Mouse (Mus musculus) liver, adult 2 months (tissue): Measurements from ENCODE around the gene Casc3. TPM values are rescaled to one million over a fixed set of nuclear protein-coding genes. Genes with fewer than 3 reads are reported as not detected.
A peak's percentile ranks its signal among the peaks of the same experiment; 100 is the strongest.
"Not testable (repeated sequence)": the region's sequence is repeated elsewhere in the genome, so short reads cannot be mapped to it uniquely, and the experiment has no call there.

Source experiments
- DNase-seq: peaks from one replicate; pipeline ENCODE4 v3.0.0-alpha.2; 2011; ENCODE audit warnings: low read depth, low spot score; ENCODE audit errors: extremely low read depth
- H3K27ac ChIP-seq: fragments of 200-500 bp; replicated peaks from 2 replicates; pipeline ENCODE4 v1.5.1; 2012; ENCODE audit warnings: low read depth, mild to moderate bottlenecking, control low read depth, inconsistent platforms, low read length; ENCODE audit not compliant: insufficient read depth
- H3K27me3 ChIP-seq: fragments of 200-500 bp; 2 replicates; pipeline ENCODE4 v1.6.1; 2012; ENCODE audit warnings: mild to moderate bottlenecking, moderate library complexity, low read length, inconsistent platforms; ENCODE audit not compliant: control insufficient read depth, insufficient read depth
- H3K36me3 ChIP-seq: fragments of 200-500 bp; 2 replicates; pipeline ENCODE4 v1.6.1; 2012; ENCODE audit warnings: low read length, inconsistent platforms; ENCODE audit not compliant: control insufficient read depth, insufficient read depth
- H3K4me1 ChIP-seq: fragments of 200-500 bp; 2 replicates; pipeline ENCODE4 v1.6.1; 2011; ENCODE audit warnings: low read length; ENCODE audit not compliant: control insufficient read depth, insufficient read depth
- H3K4me3 ChIP-seq: fragments of 200-500 bp; 2 replicates; pipeline ENCODE4 v1.5.1; 2011; ENCODE audit warnings: low read depth, mild to moderate bottlenecking, control low read depth, low read length, moderate library complexity; ENCODE audit not compliant: insufficient read depth
- H3K79me2 ChIP-seq: fragments of 200-500 bp; 2 replicates; pipeline ENCODE4 v1.6.1; 2012; ENCODE audit warnings: inconsistent platforms, mild to moderate bottlenecking, low read length, moderate library complexity; ENCODE audit not compliant: control insufficient read depth, insufficient read depth
- H3K9ac ChIP-seq: fragments of 200-500 bp; 2 replicates; pipeline ENCODE4 v1.6.1; 2012; ENCODE audit warnings: low read depth, mild to moderate bottlenecking, control low read depth, inconsistent platforms, low read length
- CTCF ChIP-seq: fragments of 200-500 bp; IDR thresholded peaks from 2 replicates; pipeline ENCODE4 v1.5.1; 2011; ENCODE audit warnings: low read depth, low read length, control low read depth
- POLR2A ChIP-seq: fragments of 200-500 bp; IDR thresholded peaks from 2 replicates; pipeline ENCODE4 v1.6.1; 2011; ENCODE audit warnings: low read length, control low read depth; ENCODE audit not compliant: insufficient read depth; ENCODE audit errors: extremely low read depth
- WGBS: fragments of 180-500 bp; shearing (Covaris S2); methylation state at CpG from one replicate; pipeline ENCODE4 v1.1.7; 2018; 5-methylcytosine and 5-hydroxymethylcytosine counted together
- polyA plus RNA-seq: library from polyadenylated mRNA; depleted of rRNA; stranded (reverse); fragments of >200 nt; gene quantifications from 2 replicates; pipeline ENCODE4 v1.2.3, GENCODE M21; 2012
- total RNA-seq: library from RNA; depleted of rRNA; stranded (reverse); fragments of >200 nt; gene quantifications from 2 replicates; pipeline ENCODE4 v1.2.3, GENCODE M21; 2014

Casc3 gene
- total and polyA plus RNA-seq, 2 experiments: 3.6 to 12.5 TPM

GRCm38 (mm10) chr11:98810686-98811085, 6.0 kb downstream of the Casc3 start:
- peaks cover 7% of the 10 kb centered on the region; the same call in 1 of the 2 replicates for H3K4me1 ChIP-seq
- H3K4me3 ChIP-seq: peak overlapping the region; percentile 91; the same call in 1 of the 2 replicates
- peaks cover 7% of the 10 kb centered on the region; the same call in 1 of the 2 replicates for H3K79me2 ChIP-seq
- no peaks in the 10 kb centered on the region for H3K27me3 ChIP-seq
- no peak for DNase-seq
- H3K27ac ChIP-seq: no peak overlapping the region
- H3K36me3 ChIP-seq: peaks cover 37% of the 10 kb centered on the region
- no peak overlapping the region; the same call in 1 of the 2 replicates for H3K9ac ChIP-seq
- 51% methylated on average over 7 of the region's 7 CpGs for WGBS
- TF ChIP-seq POLR2A: no peak
- no peak for TF ChIP-seq CTCF

GRCm38 (mm10) chr11:98816706-98817239, 12.1 kb downstream of the Casc3 start:
- Histone ChIP-seq H3K27me3 (no peaks in the 10 kb centered on the region), H3K4me1 (no peaks in the 10 kb centered on the region), H3K4me3 (no peak overlapping the region), H3K79me2 (peaks cover 8% of the 10 kb centered on the region; the same call in 1 of the 2 replicates), H3K27ac (0 out of 2 replicates have a peak overlapping the region, but pooled peaks have one; percentile 16), H3K36me3 (peaks cover 41% of the 10 kb centered on the region), H3K9ac (no peak overlapping the region)
- WGBS: 91% methylated on average over 1 of the region's 1 CpGs
- DNase-seq: peak; percentile 28
- no peak for TF ChIP-seq POLR2A
- TF ChIP-seq CTCF: no peak

GRCm38 (mm10) chr11:98820968-98821367, 16.3 kb downstream of the Casc3 start:
- TF ChIP-seq POLR2A: no peak
- TF ChIP-seq CTCF: no peak
- Histone ChIP-seq H3K36me3 (peaks cover 45% of the 10 kb centered on the region), H3K79me2 (peaks cover 6% of the 10 kb centered on the region; the same call in 1 of the 2 replicates), H3K4me3 (no peak overlapping the region), H3K27me3 (no peaks in the 10 kb centered on the region), H3K4me1 (no peaks in the 10 kb centered on the region), H3K9ac (no peak overlapping the region), H3K27ac (no peak overlapping the region)
- DNase-seq: no peak
- 95% methylated on average over 5 of the region's 5 CpGs for WGBS

- DNase-seq, H3K27me3 ChIP-seq, H3K9ac ChIP-seq, H3K79me2 ChIP-seq, H3K4me1 ChIP-seq, H3K27ac ChIP-seq, H3K4me3 ChIP-seq: not testable (repeated sequence)
- peaks cover 57% of the 10 kb centered on the region for H3K36me3 ChIP-seq
- 100% methylated on average over 2 of the region's 2 CpGs for WGBS
Observed at GRCm38 (mm10) chr11:98826071-98826470, 21.4 kb downstream of the Casc3 start.

GRCm38 (mm10) chr11:98827877-98828276, 23.2 kb downstream of the Casc3 start:
- WGBS: 85% methylated on average over 2 of the region's 2 CpGs
- Histone ChIP-seq H3K36me3 (peaks cover 61% of the 10 kb centered on the region), H3K4me1 (no peaks in the 10 kb centered on the region), H3K79me2 (peaks cover 3% of the 10 kb centered on the region; the same call in 1 of the 2 replicates), H3K27ac (no peak overlapping the region), H3K4me3 (no peak overlapping the region), H3K27me3 (no peaks in the 10 kb centered on the region), H3K9ac (no peak overlapping the region)
- TF ChIP-seq POLR2A (no peak), CTCF (no peak)
- no peak for DNase-seq

GRCm38 (mm10) chr11:98829091-98829775, 24.5 kb downstream of the Casc3 start:
- Histone ChIP-seq H3K4me1 (no peaks in the 10 kb centered on the region), H3K4me3 (no peak overlapping the region), H3K27me3 (no peaks in the 10 kb centered on the region), H3K27ac (no peak overlapping the region), H3K36me3 (peaks cover 64% of the 10 kb centered on the region), H3K79me2 (no peaks in the 10 kb centered on the region), H3K9ac (no peak overlapping the region)
- WGBS: 66% methylated on average over 12 of the region's 12 CpGs
- TF ChIP-seq POLR2A: no peak
- peak; percentile 65 for TF ChIP-seq CTCF
- peak; percentile 26 for DNase-seq
